Mouse (Mus musculus) ES-E14 (cell line): ENCODE measurements around the gene Hsd17b14.

Experiments
- CHD2 ChIP-seq: IDR thresholded peaks from 2 replicates; pipeline ENCODE4 v1.6.1; 2014; ENCODE audit warnings: mild to moderate bottlenecking, low read depth, low read length, inconsistent platforms
- HCFC1 ChIP-seq: IDR thresholded peaks from 2 replicates; pipeline ENCODE4 v1.6.1; 2012; ENCODE audit warnings: low read length, inconsistent platforms, borderline replicate concordance; ENCODE audit not compliant: insufficient read depth
- ZNF384 ChIP-seq: IDR thresholded peaks from 2 replicates; pipeline ENCODE4 v1.6.1; 2012; ENCODE audit warnings: low read depth, low read length, inconsistent platforms

- peak; percentile 94 for TF ChIP-seq HCFC1
- peak; percentile 70; the same call in 1 of the 2 replicates for TF ChIP-seq CHD2
- TF ChIP-seq ZNF384: no peak
Observed at GRCm38 (mm10) chr7:45521728-45522184, 32.9 kb upstream of the Hsd17b14 start.
